Mouse (Mus musculus) gastrocnemius, postnatal 14 days (tissue): ENCODE data around the gene Tcf7l1. TPM values are rescaled to one million over a fixed set of nuclear protein-coding genes. Genes with fewer than 3 reads are reported as not detected.

Experiments used
- DNase-seq: peaks from one replicate; pipeline ENCODE4 v3.0.0; 2021; ENCODE audit warnings: mixed read lengths
- intact Hi-C: fragments of 180-260 bp; cut with DNase I; formaldehyde crosslinking; loops from one replicate; pipeline ENCODE4 v1.15.1; 2025; ENCODE audit warnings: low total_unique reads
- total RNA-seq, 2 experiments: library from RNA; stranded (reverse); gene quantifications; 2 replicates each; pipeline ENCODE4 v1.2.3; 2021

Gene Tcf7l1
- total RNA-seq, 2 experiments from 2014 or later: 9.6 to 10.4 TPM

GRCm38 (mm10) chr6:72581625-72582382, 207.2 kb downstream of the Tcf7l1 start:
- no peak for DNase-seq
- intact Hi-C loops: no loop called here

Other genes starting within 250 kb of the Tcf7l1 start
- gene Capg, start 244.9 kb downstream of the Tcf7l1 start, total RNA-seq: 10 to 100 TPM; 11.5 to 15.4 TPM
- 1 to 10 TPM; 4.7 to 8.6 TPM for gene Elmod3, start 190.8 kb downstream of the Tcf7l1 start, total RNA-seq
- 10 to 100 TPM; 40.8 to 46.7 TPM for gene Retsat, start 190.8 kb downstream of the Tcf7l1 start, total RNA-seq
- 10 to 100 TPM; 21.6 to 21.7 TPM for gene Tgoln1, start 172.3 kb downstream of the Tcf7l1 start, total RNA-seq
- gene Kcmf1, start 110.7 kb upstream of the Tcf7l1 start, total RNA-seq: 10 to 100 TPM; 78.7 to 84.8 TPM
- gene Tmsb10, start 169.5 kb upstream of the Tcf7l1 start, total RNA-seq: 100 to 1,000 TPM; 225 to 328 TPM